In genomic region chr4:75355621-75356020, GRCm38 (mm10) we compare ENCODE assay signal across 25 mouse cellular contexts.
"Had no signal": no experiment of that assay in that cellular context is flagged by ENCODE, and none has a peak within 500 bp of the region (broad histone marks: within the 10 kb centered on the region; RNA-seq: fewer than 3 reads in every experiment).

No protein-coding gene starts in this region.

- ATAC-seq: inflammation-experienced regulatory T-cells, adult 6 months; intestine, embryonic 15.5 days; liver, embryonic 12.5 days had no signal

- H3K36me3 ChIP-seq: heart, embryonic 10.5 days; heart, embryonic 12.5 days; hindbrain, embryonic 10.5 days; hindbrain, embryonic 12.5 days; hindbrain, embryonic 15.5 days; intestine, embryonic 15.5 days; limb, embryonic 13.5 days; limb, embryonic 15.5 days; liver, embryonic 12.5 days had no signal

- H3K9me3 ChIP-seq: heart, embryonic 10.5 days; heart, embryonic 12.5 days; hindbrain, embryonic 10.5 days; hindbrain, embryonic 12.5 days; hindbrain, embryonic 15.5 days; intestine, embryonic 15.5 days; limb, embryonic 13.5 days; limb, embryonic 15.5 days; liver, embryonic 12.5 days had no signal

- H3K4me3 ChIP-seq: gastrocnemius, adult 2 months; heart, embryonic 10.5 days; heart, embryonic 12.5 days; hindbrain, embryonic 10.5 days; hindbrain, embryonic 12.5 days; hindbrain, embryonic 15.5 days; intestine, embryonic 15.5 days; layer of hippocampus, adult 2 months; limb, embryonic 13.5 days; limb, embryonic 15.5 days; liver, embryonic 12.5 days had no signal

- DNase-seq: gastrocnemius, adult 2 months; gastrocnemius, postnatal 10 days; gastrocnemius, postnatal 25 days; heart, adult 18-20 months; heart, postnatal 10 days; heart, postnatal 4 days; kidney, adult 11 months; kidney, adult 2 months; kidney, postnatal 10 days; kidney, postnatal 25 days; kidney, postnatal 4 days; layer of hippocampus, postnatal 36 days; left cerebral cortex, postnatal 4 days had no signal

- H3K27me3 ChIP-seq: heart, embryonic 12.5 days; hindbrain, embryonic 12.5 days; hindbrain, embryonic 15.5 days; intestine, embryonic 15.5 days; limb, embryonic 13.5 days; limb, embryonic 15.5 days; liver, embryonic 12.5 days had no signal

- H3K4me1 ChIP-seq: heart, embryonic 10.5 days; heart, embryonic 12.5 days; hindbrain, embryonic 10.5 days; hindbrain, embryonic 12.5 days; hindbrain, embryonic 15.5 days; intestine, embryonic 15.5 days; limb, embryonic 13.5 days; limb, embryonic 15.5 days; liver, embryonic 12.5 days had no signal

- H3K4me2 ChIP-seq: heart, embryonic 12.5 days; hindbrain, embryonic 12.5 days; hindbrain, embryonic 15.5 days; intestine, embryonic 15.5 days; limb, embryonic 13.5 days; limb, embryonic 15.5 days; liver, embryonic 12.5 days had no signal

- H3K27ac ChIP-seq: gastrocnemius, adult 2 months; heart, embryonic 10.5 days; hindbrain, embryonic 10.5 days; hindbrain, embryonic 12.5 days; hindbrain, embryonic 15.5 days; intestine, embryonic 15.5 days; layer of hippocampus, adult 2 months; limb, embryonic 13.5 days; limb, embryonic 15.5 days; liver, embryonic 12.5 days; liver, embryonic 14.5 days had no signal

- H3K9ac ChIP-seq: heart, embryonic 12.5 days; hindbrain, embryonic 12.5 days; hindbrain, embryonic 15.5 days; intestine, embryonic 15.5 days; limb, embryonic 13.5 days; limb, embryonic 15.5 days; liver, embryonic 12.5 days; liver, embryonic 14.5 days had no signal
